Mouse (Mus musculus) thymus, postnatal 36 days (tissue): ENCODE results near the gene Ms4a14.

ENCODE experiments used
- DNase-seq, 2 experiments: peaks; one replicate each; pipeline ENCODE4 v3.0.0; 2022; ENCODE audit warnings: mixed read lengths in 2 of 2

Gene Ms4a14

DNA sequence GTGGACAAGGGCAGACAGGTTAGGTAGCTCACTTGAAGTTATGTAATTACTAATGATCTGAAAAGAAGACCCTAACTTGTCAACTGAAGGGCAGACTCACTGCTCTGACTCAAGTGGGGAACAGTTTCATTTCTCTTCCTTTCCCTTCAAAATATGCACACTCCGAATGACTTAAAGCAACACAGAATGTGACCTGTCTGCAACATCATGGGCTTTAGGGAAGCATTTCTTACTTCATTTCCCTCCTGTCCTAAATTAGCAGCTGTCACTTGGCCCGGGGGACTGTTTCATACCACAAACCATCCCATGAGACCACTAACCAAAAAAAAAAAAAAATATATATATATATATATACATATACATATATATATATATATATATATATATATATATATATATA is 52.7 kb downstream of the Ms4a14 start:
- no peak for DNase-seq
